Mouse (Mus musculus): ENCODE data around the gene Zfp467. TPM values are rescaled to one million over a fixed set of nuclear protein-coding genes. Genes with fewer than 3 reads are reported as not detected.

Zfp467 gene
- polyA plus RNA-seq (2012; rRNA removed; ENCODE audit: low replicate concordance): 21.7 and 31.1 TPM in 2 replicates

DNA sequence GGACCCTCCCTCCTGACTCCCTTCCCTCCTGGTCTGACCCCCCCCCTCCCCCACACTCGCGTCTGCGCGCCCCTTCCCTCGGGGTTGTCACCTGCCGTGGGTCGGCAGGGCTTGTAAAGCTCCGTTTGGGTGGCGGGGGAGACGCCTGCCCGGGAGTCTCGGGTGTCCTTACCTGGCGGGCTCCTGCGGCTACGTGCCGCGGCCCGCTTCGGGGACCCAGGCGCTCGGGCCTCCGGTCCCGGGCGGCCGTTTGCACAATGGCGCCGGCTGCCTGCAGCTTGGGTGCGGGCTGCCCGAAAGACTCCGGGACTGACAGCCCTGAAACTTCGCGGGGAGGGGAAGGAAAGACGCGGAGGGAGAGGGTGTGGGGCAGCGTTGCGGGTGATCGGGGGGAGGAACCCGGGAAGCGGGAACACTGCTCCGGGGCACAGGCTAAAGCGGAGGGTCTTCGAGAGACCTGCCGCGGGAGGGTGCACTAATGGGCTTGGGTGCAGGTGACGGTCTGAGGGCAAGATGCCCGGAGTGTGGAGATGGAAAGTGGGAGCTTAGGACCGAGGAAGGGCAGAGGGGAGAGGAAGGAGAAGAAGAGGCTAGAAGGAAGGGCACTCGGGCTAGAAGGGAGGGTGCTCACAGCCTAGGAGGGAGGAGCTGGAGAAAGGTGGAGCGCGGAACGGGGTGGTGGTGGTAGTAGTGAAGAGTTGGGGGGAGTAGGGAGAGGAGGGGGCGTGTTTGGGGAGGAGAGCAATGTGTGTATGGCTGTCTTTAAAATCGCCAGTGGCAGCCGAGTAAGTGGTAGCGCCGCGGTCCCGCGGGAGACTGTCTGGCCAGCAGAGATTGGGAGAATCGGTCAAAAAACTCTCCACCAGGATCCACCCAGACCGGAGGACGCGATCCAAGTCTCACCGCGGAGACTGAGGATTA, at the start of gene Zfp467:
TSS of gene Zfp467 (minus strand) at position 645 of the 921 bp plus-strand sequence.

GRCm38 (mm10) chr6:48447929-48448328, 2.3 kb upstream of the Zfp467 start, which contains the start of gene Sspo:
TSS of gene Sspo (plus strand) at chr6:48448229.

GRCm38 (mm10) chr6:48395105-48396007, 50.3 kb downstream of the Zfp467 start, which contains the start of gene Krba1:
TSS of gene Krba1 (plus strand) at chr6:48395586.

Other genes starting within 250 kb of the Zfp467 start
- 9.1 and 12.5 TPM in 2 replicates for gene Krba1, start 50.2 kb downstream of the Zfp467 start, polyA plus RNA-seq (2012; rRNA removed; ENCODE audit: low replicate concordance)
- gene Sspo, start 2.4 kb upstream of the Zfp467 start, polyA plus RNA-seq (2012; rRNA removed; ENCODE audit: low replicate concordance): 0.99 and 1.9 TPM in 2 replicates
- 21.6 and 36.5 TPM in 2 replicates for gene Atp6v0e2, start 91.8 kb upstream of the Zfp467 start, polyA plus RNA-seq (2012; rRNA removed; ENCODE audit: low replicate concordance)
- 17.9 and 19.5 TPM in 2 replicates for gene Lrrc61, start 109.0 kb upstream of the Zfp467 start, polyA plus RNA-seq (2012; rRNA removed; ENCODE audit: low replicate concordance)
- gene Rarres2, start 127.0 kb upstream of the Zfp467 start, polyA plus RNA-seq (2012; rRNA removed; ENCODE audit: low replicate concordance): 29.5 and 42.3 TPM in 2 replicates
- not detected in 2 replicates for gene Gm45021, start 143.8 kb upstream of the Zfp467 start, polyA plus RNA-seq (2012; rRNA removed; ENCODE audit: low replicate concordance)
- 8.1 and 17.1 TPM in 2 replicates for gene Repin1, start 148.1 kb upstream of the Zfp467 start, polyA plus RNA-seq (2012; rRNA removed; ENCODE audit: low replicate concordance)
- not detected in 2 replicates for gene Gm44965, start 148.1 kb upstream of the Zfp467 start, polyA plus RNA-seq (2012; rRNA removed; ENCODE audit: low replicate concordance)
- gene Zfp775, start 156.2 kb upstream of the Zfp467 start, polyA plus RNA-seq (2012; rRNA removed; ENCODE audit: low replicate concordance): 1.8 and 2.5 TPM in 2 replicates
- gene AI854703, start 180.9 kb upstream of the Zfp467 start, polyA plus RNA-seq (2012; rRNA removed; ENCODE audit: low replicate concordance): 0.48 and 0.78 TPM in 2 replicates
- 0.27 and 0.54 TPM in 2 replicates for gene Gimap8, start 201.4 kb upstream of the Zfp467 start, polyA plus RNA-seq (2012; rRNA removed; ENCODE audit: low replicate concordance)
- 0.26 and 0.53 TPM in 2 replicates for gene Gimap9, start 230.3 kb upstream of the Zfp467 start, polyA plus RNA-seq (2012; rRNA removed; ENCODE audit: low replicate concordance)
- 1.3 and 6.1 TPM in 2 replicates for gene Gimap4, start 238.7 kb upstream of the Zfp467 start, polyA plus RNA-seq (2012; rRNA removed; ENCODE audit: low replicate concordance)

Measured in duodenum, adult 2 months (tissue).